Mouse (Mus musculus): ENCODE measurements around the gene Hist1h2aa. TPM values are rescaled to one million over a fixed set of nuclear protein-coding genes. Genes with fewer than 3 reads are reported as not detected.

Gene Hist1h2aa
- polyA plus RNA-seq, 1 experiment = not detected

DNA sequence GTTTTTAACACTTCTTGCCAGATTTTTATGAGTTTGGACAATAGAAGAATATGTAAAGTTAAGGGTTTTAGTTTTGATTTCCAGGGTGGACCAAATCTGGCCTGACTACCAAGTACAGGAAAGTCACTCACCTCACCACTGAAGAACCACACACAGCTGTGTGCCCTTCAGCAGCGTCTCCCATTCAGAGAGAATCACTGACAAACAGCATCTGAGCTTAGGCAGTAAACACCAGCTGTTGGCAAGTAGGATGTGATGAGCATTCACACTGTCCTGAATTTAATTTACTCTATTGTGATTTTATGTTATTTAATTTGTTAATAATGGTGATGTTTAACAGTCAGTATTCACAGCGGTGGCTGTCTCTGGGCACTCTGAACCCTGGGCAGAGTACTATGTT lies 8.5 kb upstream of the Hist1h2aa start:
- TF ChIP-seq CTCF (IDR thresholded peaks at IDR 0.05; ENCODE audit: extremely low read depth, insufficient read length, insufficient replicate concordance, low read depth, low read length) = no peak
- no peak for TF ChIP-seq POLR2A (IDR thresholded peaks at IDR 0.05; ENCODE audit: low read depth, low read length)
- peaks cover 10% of the 10 kb centered on the region; the same call in 1 of the 2 replicates for H3K4me1 ChIP-seq (ENCODE audit: control insufficient read depth, insufficient read depth, insufficient read length, low read length)
- WGBS = 77% methylated on average over 2 of the region's 2 CpGs
- H3K36me3 ChIP-seq (ENCODE audit: control insufficient read depth, insufficient read depth, low read length) = no peaks in the 10 kb centered on the region
- no peak overlapping the region for H3K27ac ChIP-seq (ENCODE audit: insufficient read depth, low read depth, low read length)
- H3K4me3 ChIP-seq (ENCODE audit: low read depth, low read length) = no peak overlapping the region
- no peaks in the 10 kb centered on the region for H3K27me3 ChIP-seq (ENCODE audit: control insufficient read depth, insufficient read depth, low read length)

DNA sequence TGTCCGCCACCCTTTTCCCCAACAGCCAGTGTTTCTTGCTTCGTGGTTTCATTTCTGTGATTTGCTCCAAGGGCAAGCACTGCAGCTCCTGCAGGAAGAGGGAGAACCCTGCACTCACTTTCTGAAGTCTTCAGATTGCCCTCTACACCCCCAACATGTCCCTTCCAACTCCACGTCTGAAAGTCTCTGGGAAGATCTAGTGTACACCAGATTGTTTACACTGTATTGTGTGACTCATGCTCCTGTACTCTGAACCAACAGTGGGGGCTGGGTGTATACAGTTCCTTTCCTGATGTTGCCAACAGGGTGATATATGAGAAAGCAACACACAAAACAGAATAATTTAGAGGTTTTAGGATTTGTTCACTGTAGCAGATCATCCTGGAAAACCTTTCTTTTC lies 5.6 kb upstream of the Hist1h2aa start:
- H3K27me3 ChIP-seq (ENCODE audit: control insufficient read depth, insufficient read depth, low read length) = no peaks in the 10 kb centered on the region
- peak overlapping the region; percentile 41; the same call in 1 of the 2 replicates for H3K27ac ChIP-seq (ENCODE audit: insufficient read depth, low read depth, low read length)
- WGBS = 10% methylated on average over 3 of the region's 3 CpGs
- TF ChIP-seq POLR2A (IDR thresholded peaks at IDR 0.05; ENCODE audit: low read depth, low read length) = no peak
- TF ChIP-seq CTCF (IDR thresholded peaks at IDR 0.05; ENCODE audit: extremely low read depth, insufficient read length, insufficient replicate concordance, low read depth, low read length) = no peak
- H3K4me1 ChIP-seq (ENCODE audit: control insufficient read depth, insufficient read depth, insufficient read length, low read length) = peaks cover 10% of the 10 kb centered on the region; the same call in 1 of the 2 replicates
- no peaks in the 10 kb centered on the region for H3K36me3 ChIP-seq (ENCODE audit: control insufficient read depth, insufficient read depth, low read length)
- H3K4me3 ChIP-seq (ENCODE audit: low read depth, low read length) = peak overlapping the region; percentile 44

DNA sequence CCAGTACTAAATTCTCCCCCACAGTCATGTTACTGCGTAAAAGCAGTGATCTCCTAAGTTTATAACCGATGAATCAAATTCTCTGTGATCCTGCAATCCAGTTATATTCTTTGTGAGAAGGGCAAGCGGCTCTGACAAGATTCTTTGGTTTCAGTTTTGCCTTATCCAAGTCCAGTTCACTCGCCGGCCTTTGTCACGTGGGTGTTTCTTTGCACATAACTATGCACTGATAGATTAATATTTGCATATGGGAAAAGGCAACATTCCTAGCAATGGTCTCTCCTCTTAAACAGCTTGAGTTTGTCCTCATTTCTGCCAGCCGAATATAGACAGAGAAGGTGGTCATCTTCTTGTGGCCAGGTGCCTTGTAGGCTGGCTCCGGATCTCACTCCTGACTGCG lies 3.8 kb upstream of the Hist1h2aa start:
- TF ChIP-seq CTCF (IDR thresholded peaks at IDR 0.05; ENCODE audit: extremely low read depth, insufficient read length, insufficient replicate concordance, low read depth, low read length) = no peak
- no peak for TF ChIP-seq POLR2A (IDR thresholded peaks at IDR 0.05; ENCODE audit: low read depth, low read length)
- H3K27me3 ChIP-seq (ENCODE audit: control insufficient read depth, insufficient read depth, low read length) = no peaks in the 10 kb centered on the region
- WGBS = 34% methylated on average over 9 of the region's 9 CpGs

DNA sequence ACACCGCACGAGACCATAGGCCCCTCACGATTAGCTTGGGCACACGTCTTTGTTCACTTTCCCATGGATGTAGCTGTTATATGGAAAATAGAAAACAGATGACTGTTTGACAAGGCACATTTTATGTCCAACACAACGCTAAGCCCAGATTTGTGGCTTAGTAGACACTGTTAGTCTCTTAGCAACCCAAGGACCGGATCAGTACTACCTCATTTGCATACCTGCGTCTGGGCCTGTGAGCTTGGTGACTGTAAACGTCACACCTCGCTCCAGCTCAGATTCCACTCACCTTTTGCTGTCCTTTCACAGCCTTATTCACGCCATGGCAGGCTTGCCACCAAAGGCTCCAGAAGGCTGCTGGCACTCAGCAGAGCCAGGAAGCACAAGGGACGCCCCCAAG lies 3.4 kb upstream of the Hist1h2aa start:
- TF ChIP-seq CTCF (IDR thresholded peaks at IDR 0.05; ENCODE audit: extremely low read depth, insufficient read length, insufficient replicate concordance, low read depth, low read length) = no peak
- TF ChIP-seq POLR2A (IDR thresholded peaks at IDR 0.05; ENCODE audit: low read depth, low read length) = no peak
- Histone ChIP-seq H3K27ac (ENCODE audit: insufficient read depth, low read depth, low read length) (peak overlapping the region; percentile 65), H3K27me3 (ENCODE audit: control insufficient read depth, insufficient read depth, low read length) (no peaks in the 10 kb centered on the region), H3K4me3 (ENCODE audit: low read depth, low read length) (peak overlapping the region; percentile 46), H3K36me3 (ENCODE audit: control insufficient read depth, insufficient read depth, low read length) (no peaks in the 10 kb centered on the region), H3K4me1 (ENCODE audit: control insufficient read depth, insufficient read depth, insufficient read length, low read length) (peaks cover 10% of the 10 kb centered on the region; the same call in 1 of the 2 replicates)
- WGBS = 48% methylated on average over 11 of the region's 11 CpGs

More for the DNA sequence above, 3.8 kb upstream of the Hist1h2aa start:
- H3K27ac ChIP-seq (ENCODE audit: insufficient read depth, low read depth, low read length) = peak overlapping the region; percentile 65
- peaks cover 10% of the 10 kb centered on the region; the same call in 1 of the 2 replicates for H3K4me1 ChIP-seq (ENCODE audit: control insufficient read depth, insufficient read depth, insufficient read length, low read length)
- H3K4me3 ChIP-seq (ENCODE audit: low read depth, low read length) = peak overlapping the region; percentile 46
- H3K36me3 ChIP-seq (ENCODE audit: control insufficient read depth, insufficient read depth, low read length) = no peaks in the 10 kb centered on the region

DNA sequence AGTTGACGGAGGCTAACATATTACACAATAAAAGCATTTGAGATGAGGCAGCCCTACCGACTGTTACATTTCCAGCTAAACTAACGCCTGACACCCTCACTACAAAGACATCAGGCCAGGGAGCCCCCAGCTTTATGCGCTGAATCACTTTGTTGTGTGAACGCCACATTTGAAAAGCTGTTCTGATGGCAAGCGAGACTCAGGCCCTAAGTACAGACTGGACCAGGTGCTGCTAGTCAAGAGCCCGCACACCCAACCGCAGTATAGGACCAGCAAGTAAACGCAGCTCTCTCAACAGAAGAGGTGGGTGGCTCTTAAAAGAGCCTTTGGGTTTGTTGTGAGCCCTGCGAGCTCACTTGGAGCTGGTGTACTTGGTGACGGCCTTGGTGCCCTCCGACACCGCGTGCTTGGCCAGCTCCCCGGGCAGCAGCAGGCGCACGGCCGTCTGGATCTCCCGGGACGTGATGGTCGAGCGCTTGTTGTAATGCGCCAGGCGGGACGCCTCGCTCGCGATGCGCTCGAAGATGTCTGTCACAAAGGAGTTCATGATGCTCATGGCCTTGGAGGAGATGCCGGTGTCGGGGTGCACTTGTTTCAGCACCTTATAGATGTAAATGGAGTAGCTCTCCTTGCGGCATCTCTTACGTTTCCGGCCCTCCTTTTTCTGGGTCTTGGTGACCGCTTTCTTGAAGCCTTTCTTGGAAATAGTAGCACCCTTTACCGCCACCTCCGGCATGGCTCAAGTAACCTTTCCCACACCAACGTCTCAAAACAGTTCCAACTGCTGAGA lies 646 bp upstream of the Hist1h2aa start, which contains the start of gene Hist1h2ba:
Hist1h2ba (minus strand) TSS at position 736 of the 790 bp plus-strand sequence.
- WGBS = 94% methylated on average over 39 of the region's 39 CpGs
- no peaks in the 10 kb centered on the region for H3K36me3 ChIP-seq (ENCODE audit: control insufficient read depth, insufficient read depth, low read length)
- no peak within 1 kb of the TSS for H3K27ac ChIP-seq (ENCODE audit: insufficient read depth, low read depth, low read length)
- H3K27me3 ChIP-seq (ENCODE audit: control insufficient read depth, insufficient read depth, low read length) = no peaks in the 10 kb centered on the region
- TF ChIP-seq CTCF (IDR thresholded peaks at IDR 0.05; ENCODE audit: extremely low read depth, insufficient read length, insufficient replicate concordance, low read depth, low read length) (no peak), POLR2A (IDR thresholded peaks at IDR 0.05; ENCODE audit: low read depth, low read length) (no peak)
- no peak within 1 kb of the TSS for H3K4me3 ChIP-seq (ENCODE audit: low read depth, low read length)
- peaks cover 3% of the 10 kb centered on the region; the same call in 1 of the 2 replicates for H3K4me1 ChIP-seq (ENCODE audit: control insufficient read depth, insufficient read depth, insufficient read length, low read length)

- 77% methylated on average over 1 of the region's 1 CpGs for WGBS
- H3K27me3 ChIP-seq (ENCODE audit: control insufficient read depth, insufficient read depth, low read length) = no peaks in the 10 kb centered on the region
- no peak for TF ChIP-seq CTCF (IDR thresholded peaks at IDR 0.05; ENCODE audit: extremely low read depth, insufficient read length, insufficient replicate concordance, low read depth, low read length)
- no peak for TF ChIP-seq POLR2A (IDR thresholded peaks at IDR 0.05; ENCODE audit: low read depth, low read length)
- H3K36me3 ChIP-seq (ENCODE audit: control insufficient read depth, insufficient read depth, low read length) = no peaks in the 10 kb centered on the region
- H3K27ac ChIP-seq (ENCODE audit: insufficient read depth, low read depth, low read length) = no peak overlapping the region
- H3K4me1 ChIP-seq (ENCODE audit: control insufficient read depth, insufficient read depth, insufficient read length, low read length) = no peaks in the 10 kb centered on the region
- H3K4me3 ChIP-seq (ENCODE audit: low read depth, low read length) = no peak overlapping the region
These were observed 4.4 kb downstream of the Hist1h2aa start for GRCm38 (mm10) chr13:23938699-23939098.

- Histone ChIP-seq H3K36me3 (ENCODE audit: control insufficient read depth, insufficient read depth, low read length) (no peaks in the 10 kb centered on the region), H3K27me3 (ENCODE audit: control insufficient read depth, insufficient read depth, low read length) (no peaks in the 10 kb centered on the region), H3K27ac (ENCODE audit: insufficient read depth, low read depth, low read length) (no peak overlapping the region), H3K4me1 (ENCODE audit: control insufficient read depth, insufficient read depth, insufficient read length, low read length) (no peaks in the 10 kb centered on the region), H3K4me3 (ENCODE audit: low read depth, low read length) (no peak overlapping the region)
- no peak for TF ChIP-seq POLR2A (IDR thresholded peaks at IDR 0.05; ENCODE audit: low read depth, low read length)
- TF ChIP-seq CTCF (IDR thresholded peaks at IDR 0.05; ENCODE audit: extremely low read depth, insufficient read length, insufficient replicate concordance, low read depth, low read length) = no peak
- WGBS = 84% methylated on average over 6 of the region's 6 CpGs
These were observed 6.0 kb downstream of the Hist1h2aa start for GRCm38 (mm10) chr13:23940291-23940690.
